Mouse (Mus musculus) midbrain, embryonic 12.5 days (tissue): ENCODE results near the gene Rorc. TPM values are rescaled to one million over a fixed set of nuclear protein-coding genes. Genes with fewer than 3 reads are reported as not detected.
A peak's percentile ranks its signal among the peaks of the same experiment; 100 is the strongest.

Experiments
- ATAC-seq: fragments of 200-750 bp; cut with Nextera tagmentation; 2 replicates; pipeline ENCODE4 v1.8.0; 2017; ENCODE audit warnings: low read depth, moderate TSS enrichment, moderate library complexity; ENCODE audit not compliant: low FRiP score
- H3K27ac ChIP-seq: fragments of 300-500 bp; sonication (generic); replicated peaks from 2 replicates; pipeline ENCODE4 v1.5.1; 2016; ENCODE audit warnings: mild to moderate bottlenecking
- H3K27me3 ChIP-seq: fragments of 300-500 bp; sonication (generic); 2 replicates; pipeline ENCODE4 v1.6.1; 2016; ENCODE audit warnings: mild to moderate bottlenecking
- H3K36me3 ChIP-seq: fragments of 300-500 bp; sonication (generic); 2 replicates; pipeline ENCODE4 v1.6.1; 2016
- H3K4me1 ChIP-seq: fragments of 300-500 bp; sonication (generic); 2 replicates; pipeline ENCODE4 v1.6.1; 2016
- H3K4me2 ChIP-seq: fragments of 300-500 bp; sonication (generic); replicated peaks from 2 replicates; pipeline ENCODE4 v1.6.1; 2016; ENCODE audit warnings: mild to moderate bottlenecking, moderate library complexity
- H3K4me3 ChIP-seq: fragments of 300-500 bp; sonication (generic); 2 replicates; pipeline ENCODE4 v1.5.1; 2016; ENCODE audit warnings: mild to moderate bottlenecking
- H3K9ac ChIP-seq: fragments of 300-500 bp; sonication (generic); replicated peaks from 2 replicates; pipeline ENCODE4 v1.6.1; 2016; ENCODE audit warnings: mild to moderate bottlenecking, moderate library complexity
- H3K9me3 ChIP-seq: fragments of 300-500 bp; sonication (generic); 2 replicates; pipeline ENCODE4 v1.6.1; 2016; ENCODE audit warnings: mild to moderate bottlenecking
- WGBS: fragments of 180-500 bp; shearing (Covaris S2); methylation state at CpG from one replicate; pipeline ENCODE4 v1.1.7; 2016; 5-methylcytosine and 5-hydroxymethylcytosine counted together
- polyA plus RNA-seq: library from polyadenylated mRNA; unstranded; fragments of >200 nt; fragmentation: Nextera tagmentation; extraction: Ambion mirVana; gene quantifications from 2 replicates; pipeline ENCODE4 v1.2.1, GENCODE M21; 2016

Rorc gene
- polyA plus RNA-seq, 1 experiment from 2014 or later = 0.28 TPM

- no peak overlapping the region for H3K4me3 ChIP-seq
- no peaks in the 10 kb centered on the region for H3K4me1 ChIP-seq
- 0 out of 2 replicates have a peak, but pooled peaks cover 3% of the 10 kb centered on the region for H3K36me3 ChIP-seq
- ATAC-seq = no peak
- H3K9ac ChIP-seq = no peak overlapping the region
- H3K4me2 ChIP-seq = no peak overlapping the region
- 85% methylated on average over 9 of the region's 9 CpGs for WGBS
- no peaks in the 10 kb centered on the region for H3K9me3 ChIP-seq
- H3K27me3 ChIP-seq = no peaks in the 10 kb centered on the region
- no peak overlapping the region for H3K27ac ChIP-seq
Observed at GRCm38 (mm10) chr3:94436420-94436819, 63.8 kb downstream of the Rorc start.

GRCm38 (mm10) chr3:94441182-94441581 lies 68.6 kb downstream of the Rorc start:
- Histone ChIP-seq H3K4me2 (no peak overlapping the region), H3K9ac (no peak overlapping the region), H3K4me3 (no peak overlapping the region), H3K4me1 (peaks cover 14% of the 10 kb centered on the region), H3K36me3 (peaks cover 15% of the 10 kb centered on the region), H3K27ac (no peak overlapping the region), H3K27me3 (no peaks in the 10 kb centered on the region), H3K9me3 (no peaks in the 10 kb centered on the region)
- 45% methylated on average over 3 of the region's 3 CpGs for WGBS
- ATAC-seq = no peak

DNA sequence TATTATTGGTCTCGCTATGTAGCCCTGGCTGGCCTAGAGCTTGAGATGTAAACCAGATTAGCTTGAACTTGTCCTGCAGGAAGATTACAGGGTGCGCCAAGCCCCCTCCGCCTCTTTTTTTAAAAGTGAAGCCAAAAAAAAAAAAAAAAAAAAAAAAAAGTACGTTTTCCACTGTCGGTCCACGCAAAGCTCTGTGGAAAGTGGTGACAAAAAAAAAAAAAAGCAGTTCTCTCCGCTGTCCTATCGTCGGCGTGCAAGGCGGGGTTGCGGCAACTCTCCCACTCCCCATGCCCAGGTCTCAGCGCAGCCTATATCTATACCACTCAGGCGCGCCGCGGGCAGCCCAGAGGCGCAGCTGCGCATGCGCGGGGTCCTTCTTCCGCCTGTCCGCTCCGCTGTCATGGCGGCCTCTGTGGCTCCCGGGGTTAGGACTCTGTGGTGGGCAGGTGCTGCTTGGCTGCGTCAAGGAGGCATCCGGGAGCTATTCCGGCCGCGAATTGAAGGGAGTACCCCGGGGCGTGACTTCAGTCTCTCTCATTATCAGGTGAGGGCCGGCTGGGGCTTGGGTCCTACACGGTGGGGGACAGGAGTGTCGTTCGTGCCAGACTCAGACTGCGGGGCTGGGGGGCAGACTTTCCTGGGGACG lies 70.5 kb downstream of the Rorc start, which contains the start of gene Mrpl9:
Gene Mrpl9 (plus strand): TSS at position 368 of the 646 bp plus-strand sequence.
- Histone ChIP-seq H3K4me2 (peak within 1 kb of the TSS; percentile 85), H3K9me3 (no peaks in the 10 kb centered on the region), H3K27me3 (no peaks in the 10 kb centered on the region), H3K9ac (peak within 1 kb of the TSS; percentile 94), H3K4me1 (peaks cover 14% of the 10 kb centered on the region), H3K4me3 (peak within 1 kb of the TSS; percentile 96), H3K36me3 (peaks cover 34% of the 10 kb centered on the region), H3K27ac (peak within 1 kb of the TSS; percentile 65)
- WGBS = under 1% methylated on average over 39 of the region's 39 CpGs
- ATAC-seq = peak; percentile 98

- H3K9me3 ChIP-seq = no peaks in the 10 kb centered on the region
- no peak for ATAC-seq
- H3K4me2 ChIP-seq = peak within 1 kb of the TSS; percentile 85
- peaks cover 39% of the 10 kb centered on the region for H3K36me3 ChIP-seq
- peak within 1 kb of the TSS; percentile 94 for H3K9ac ChIP-seq
- peak within 1 kb of the TSS; percentile 96 for H3K4me3 ChIP-seq
- H3K27me3 ChIP-seq = no peaks in the 10 kb centered on the region
- WGBS = 1% methylated on average over 24 of the region's 24 CpGs
- peaks cover 14% of the 10 kb centered on the region for H3K4me1 ChIP-seq
- peak within 1 kb of the TSS; percentile 65 for H3K27ac ChIP-seq
Observed at GRCm38 (mm10) chr3:94443597-94443964, 71.0 kb downstream of the Rorc start, which contains the start of gene Oaz3. Gene Oaz3, minus strand, starts transcription at chr3:94443915.

Other genes with a start within 250 kb of the Rorc start
- gene Gm10696, start 194.6 kb upstream of the Rorc start, polyA plus RNA-seq = not detected in 2 replicates
- gene Gm5286, start 176.1 kb upstream of the Rorc start, polyA plus RNA-seq = not detected in 2 replicates
- not detected in 2 replicates for gene Gm4778, start 108.8 kb upstream of the Rorc start, polyA plus RNA-seq
- 12.8 and 13.3 TPM in 2 replicates for gene Them4, start 62.7 kb upstream of the Rorc start, polyA plus RNA-seq
- not detected in 2 replicates for gene Them5, start 30.7 kb upstream of the Rorc start, polyA plus RNA-seq
- 1.9 and 3.3 TPM in 2 replicates for gene C2cd4d, start 10.4 kb upstream of the Rorc start, polyA plus RNA-seq
- gene Lingo4, start 25.7 kb downstream of the Rorc start, polyA plus RNA-seq = 0.68 and 0.71 TPM in 2 replicates
- 54.7 and 63.6 TPM in 2 replicates for gene Tdrkh, start 40.5 kb downstream of the Rorc start, polyA plus RNA-seq
- gene Mrpl9, start 70.5 kb downstream of the Rorc start, polyA plus RNA-seq = 58.8 and 64.9 TPM in 2 replicates
- gene Oaz3, start 71.1 kb downstream of the Rorc start, polyA plus RNA-seq = 1.1 and 1.6 TPM in 2 replicates
- 222 and 240 TPM in 2 replicates for gene Celf3, start 105.5 kb downstream of the Rorc start, polyA plus RNA-seq
- gene Riiad1, start 107.5 kb downstream of the Rorc start, polyA plus RNA-seq = 15.8 and 19.0 TPM in 2 replicates
- 65.6 and 79.1 TPM in 2 replicates for gene Snx27, start 209.9 kb downstream of the Rorc start, polyA plus RNA-seq